Mouse (Mus musculus) thymus, adult 18-20 months (tissue): ENCODE measurements around the gene Gm20916.
"Not testable (repeated sequence)": the region's sequence is repeated elsewhere in the genome, so short reads cannot be mapped to it uniquely, and the experiment has no call there.

Experiments used
- DNase-seq, 2 experiments: peaks; one replicate each; pipeline ENCODE4 v3.0.0; 2022; ENCODE audit warnings: mixed read lengths in 2 of 2

Gene Gm20916

GRCm38 (mm10) chrY:79319265-79319664 lies at the start of gene Gm20916:
Gene Gm20916 (plus strand): TSS chrY:79319565.
- not testable (repeated sequence) for DNase-seq
